ENCODE assay signal across 8 mouse cellular contexts in the genomic region with DNA sequence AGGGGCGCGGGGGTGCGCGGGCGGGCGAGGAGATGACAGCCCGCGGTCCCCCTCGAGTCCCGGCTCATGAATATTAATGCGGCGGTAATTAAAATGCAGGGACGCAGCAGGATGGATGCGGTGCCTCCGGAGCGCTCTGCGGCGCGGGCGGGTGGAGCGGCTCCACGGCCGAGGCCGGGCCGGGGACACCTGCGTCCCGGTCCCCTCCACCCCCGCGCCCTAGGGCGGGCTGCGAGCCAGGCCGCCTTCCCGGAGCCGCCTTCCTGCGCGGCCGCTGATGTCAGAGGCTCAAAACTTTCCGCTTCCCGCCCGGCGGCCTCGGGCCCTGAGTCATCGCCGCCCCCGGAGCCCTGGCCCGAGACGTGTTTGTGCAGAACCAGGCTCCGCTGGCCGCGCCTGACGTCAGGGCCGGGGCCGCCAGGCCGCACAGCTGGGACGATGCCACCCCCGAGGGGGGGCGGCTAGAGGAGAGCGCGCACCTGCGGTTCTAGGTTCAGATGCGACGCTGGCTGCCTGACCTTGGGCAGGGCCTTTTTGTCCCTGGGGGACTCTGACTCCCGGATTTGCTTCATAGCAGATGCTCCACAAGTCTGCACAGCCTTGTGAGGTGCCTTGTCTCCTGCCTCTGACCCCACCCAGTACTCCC.
A peak's percentile ranks its signal among the peaks of the same experiment; 100 is the strongest.
DNase-seq lines count a peak whose midpoint lies in the region; ATAC-seq and TF ChIP-seq lines count a peak whose summit lies in the region.

No protein-coding gene starts in this region.

- peak; percentile 82 for ATAC-seq in midbrain, embryonic 11.5 days (ENCODE audit: low FRiP score)
- no peak for ATAC-seq in erythroid progenitor cell, adult 5-6 weeks (replicated peaks; ENCODE audit: low FRiP score, poor library complexity, severe bottlenecking)

- H3K27me3 ChIP-seq in midbrain, embryonic 11.5 days (ENCODE audit: control insufficient read depth, insufficient read depth, low read length) = no peaks in the 10 kb centered on the region
- no peaks in the 10 kb centered on the region for H3K27me3 ChIP-seq in spleen, adult 2 months (ENCODE audit: control insufficient read depth, insufficient read depth, low read length)

- H3K9ac ChIP-seq in midbrain, embryonic 11.5 days (ENCODE audit: low read length) = peak overlapping the region; percentile 84

- H3K36me3 ChIP-seq in midbrain, embryonic 11.5 days (ENCODE audit: control insufficient read depth, insufficient read depth, low read length) = no peaks in the 10 kb centered on the region
- no peaks in the 10 kb centered on the region for H3K36me3 ChIP-seq in spleen, adult 2 months (ENCODE audit: control insufficient read depth, insufficient read depth, low read length)

- H3K4me3 ChIP-seq in midbrain, embryonic 11.5 days (ENCODE audit: low read depth, low read length) = peak overlapping the region; percentile 35
- H3K4me3 ChIP-seq in spleen, adult 2 months (ENCODE audit: extremely low read depth, insufficient read depth, insufficient read length) = peak overlapping the region; percentile 56

- peak overlapping the region; percentile 75 for H3K4me2 ChIP-seq in midbrain, embryonic 11.5 days

- intact Hi-C loops in gastrocnemius, postnatal 14 days (cut with DNase I; ENCODE audit: low total_unique reads) = no loop called here
- intact Hi-C loops in left cerebral cortex, postnatal 4 days (cut with DNase I) = loop anchor here (10.0 kb wide), 1 partner anchor 237 kb away; a partner anchor contains a TSS

- peak overlapping the region; percentile 95 for H3K27ac ChIP-seq in midbrain, embryonic 11.5 days (ENCODE audit: low read depth, low read length)
- peak overlapping the region; percentile 76 for H3K27ac ChIP-seq in spleen, adult 2 months (ENCODE audit: insufficient read depth, low read length)

- DNase-seq in ZHBTc4 (ENCODE audit: low read depth, low spot score) = peak; percentile 56
- peak; percentile 93 to 94 for DNase-seq in cerebellum, postnatal 25 days
- DNase-seq in gastrocnemius, postnatal 14 days = peak; percentile 92
- DNase-seq in induced T-regulatory cell, adult 2 months (ENCODE audit: low read depth) = peak; percentile 92
- DNase-seq in left cerebral cortex, postnatal 4 days = peak; percentile 83
- DNase-seq in midbrain, embryonic 11.5 days (ENCODE audit: low spot score, missing footprints) = peak; percentile 96
- peak; percentile 84 for DNase-seq in spleen, adult 2 months (ENCODE audit: low read depth in 1 of 2, low spot score in 2 of 2)

- H3K9me3 ChIP-seq in midbrain, embryonic 11.5 days (ENCODE audit: control insufficient read depth, low read length) = no peaks in the 10 kb centered on the region

- TF ChIP-seq POLR2A in spleen, adult 2 months (IDR thresholded peaks at IDR 0.05; ENCODE audit: low read depth, low read length) = no peak

- peaks cover 67% of the 10 kb centered on the region for H3K4me1 ChIP-seq in midbrain, embryonic 11.5 days (ENCODE audit: control insufficient read depth, insufficient read depth, low read length)
- H3K4me1 ChIP-seq in spleen, adult 2 months (ENCODE audit: control insufficient read depth, insufficient read depth, insufficient read length) = peaks cover 17% of the 10 kb centered on the region

- WGBS in midbrain, embryonic 11.5 days = under 1% methylated on average over 60 of the region's 63 CpGs
- WGBS in spleen, adult 2 months = 1% methylated on average over 58 of the region's 63 CpGs

- no peak for TF ChIP-seq CTCF in spleen, adult 2 months (IDR thresholded peaks at IDR 0.05; ENCODE audit: extremely low read depth, insufficient read depth, insufficient read length, insufficient replicate concordance)
